Mouse (Mus musculus) heart, adult 18-20 months (tissue): Measurements from ENCODE around the gene Card19. TPM values are rescaled to one million over a fixed set of nuclear protein-coding genes. Genes with fewer than 3 reads are reported as not detected.

Experiments used
- DNase-seq, 2 experiments: peaks; one replicate each; pipeline ENCODE4 v3.0.0; 2021 to 2022; ENCODE audit warnings: mixed read lengths in 1 of 2
- total RNA-seq, 2 experiments: library from RNA; stranded (reverse); gene quantifications; 2 replicates each; pipeline ENCODE4 v1.2.3; 2021

The Card19 gene
- total RNA-seq, 2 experiments from 2014 or later, result 145 to 150 TPM

DNA sequence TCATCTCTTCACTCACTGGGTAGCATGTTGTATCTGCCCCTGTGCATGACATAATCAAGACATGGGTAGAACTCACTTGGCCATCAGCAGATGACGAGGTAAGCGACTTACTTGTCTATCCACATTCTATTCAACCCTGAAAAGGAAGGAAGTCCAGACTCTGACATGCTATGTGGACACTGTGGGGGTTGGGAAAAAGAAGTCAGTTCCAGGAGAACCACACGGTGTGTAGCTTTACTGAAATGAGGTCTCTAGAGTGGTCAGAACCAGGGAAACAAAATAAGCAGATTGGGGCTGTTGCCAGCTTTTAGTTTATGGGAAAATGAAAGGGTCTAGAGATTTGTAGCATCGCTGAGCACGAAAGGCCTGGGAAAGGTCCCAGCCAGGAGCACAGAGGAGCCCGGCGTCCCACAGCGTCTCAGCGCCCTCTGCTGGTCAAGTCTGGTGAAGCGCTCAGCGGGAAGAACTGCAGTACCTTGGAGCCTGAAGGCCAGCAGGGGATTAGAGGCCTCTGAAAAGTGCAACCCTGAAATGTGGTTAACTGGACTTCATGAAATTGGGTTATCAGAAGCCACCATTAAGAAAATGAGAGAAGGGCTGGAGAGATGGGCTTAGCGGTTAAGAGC, 42.8 kb downstream of the Card19 start:
- peak; percentile 89 to 96 for DNase-seq

DNA sequence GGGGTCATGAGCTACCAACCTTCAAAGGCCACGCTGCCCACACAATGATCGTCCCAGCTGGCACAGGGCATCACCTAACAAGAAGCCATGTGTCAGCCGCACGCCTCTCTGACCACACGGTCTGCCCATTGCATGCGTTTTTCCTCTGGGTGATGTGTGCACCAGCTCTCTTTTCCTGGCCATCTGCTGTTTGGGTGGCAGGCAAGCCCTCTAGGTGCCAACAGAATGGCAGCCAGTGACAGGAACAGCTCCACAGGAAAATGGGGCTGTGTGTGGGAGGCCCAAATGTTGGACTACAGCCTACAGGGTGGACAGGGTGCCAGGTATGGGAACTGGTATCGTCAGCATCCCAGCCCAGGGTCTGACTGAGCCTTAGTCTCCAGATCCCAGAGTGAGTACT, 43.5 kb downstream of the Card19 start:
- DNase-seq, result no peak

DNA sequence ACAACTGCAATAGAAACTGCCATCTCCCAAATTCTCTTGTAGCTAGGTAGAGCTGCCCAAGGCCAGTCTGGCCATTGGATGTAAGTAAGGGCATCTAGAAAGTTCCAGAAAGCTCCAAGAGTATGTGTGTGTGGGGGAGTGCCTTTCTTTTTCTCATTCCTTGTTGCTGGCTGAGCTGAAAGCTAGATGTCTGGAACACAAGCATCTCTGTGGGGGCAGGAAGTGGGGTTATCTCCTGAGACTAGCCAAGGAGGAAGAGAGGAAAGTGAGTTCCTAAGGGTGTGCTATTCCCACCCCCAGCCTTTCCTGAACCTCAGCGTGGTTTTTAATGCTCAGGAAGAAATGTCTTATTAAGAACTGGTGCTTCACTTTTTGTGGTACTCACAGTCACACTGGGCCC, 44.1 kb downstream of the Card19 start:
- DNase-seq, result no peak

DNA sequence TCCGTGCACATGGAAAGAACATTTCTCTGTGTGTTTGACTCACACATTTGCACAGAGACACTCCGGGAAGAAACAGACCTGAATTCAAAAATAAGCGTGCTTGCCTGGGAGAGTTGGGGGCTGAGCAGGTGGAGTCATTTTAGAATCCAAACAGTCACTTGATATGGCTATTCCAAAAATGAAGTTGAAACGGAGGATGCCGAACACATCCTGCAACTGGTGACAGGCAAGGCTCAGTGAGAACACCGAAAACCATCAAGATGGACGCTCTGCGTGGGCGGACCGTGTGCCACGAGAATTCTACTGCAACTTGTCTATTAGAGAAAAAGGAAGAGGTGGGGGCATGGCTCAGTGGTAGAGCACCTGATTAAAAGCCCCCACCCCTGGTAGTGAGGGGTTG, 45.2 kb downstream of the Card19 start:
- DNase-seq, result no peak

DNA sequence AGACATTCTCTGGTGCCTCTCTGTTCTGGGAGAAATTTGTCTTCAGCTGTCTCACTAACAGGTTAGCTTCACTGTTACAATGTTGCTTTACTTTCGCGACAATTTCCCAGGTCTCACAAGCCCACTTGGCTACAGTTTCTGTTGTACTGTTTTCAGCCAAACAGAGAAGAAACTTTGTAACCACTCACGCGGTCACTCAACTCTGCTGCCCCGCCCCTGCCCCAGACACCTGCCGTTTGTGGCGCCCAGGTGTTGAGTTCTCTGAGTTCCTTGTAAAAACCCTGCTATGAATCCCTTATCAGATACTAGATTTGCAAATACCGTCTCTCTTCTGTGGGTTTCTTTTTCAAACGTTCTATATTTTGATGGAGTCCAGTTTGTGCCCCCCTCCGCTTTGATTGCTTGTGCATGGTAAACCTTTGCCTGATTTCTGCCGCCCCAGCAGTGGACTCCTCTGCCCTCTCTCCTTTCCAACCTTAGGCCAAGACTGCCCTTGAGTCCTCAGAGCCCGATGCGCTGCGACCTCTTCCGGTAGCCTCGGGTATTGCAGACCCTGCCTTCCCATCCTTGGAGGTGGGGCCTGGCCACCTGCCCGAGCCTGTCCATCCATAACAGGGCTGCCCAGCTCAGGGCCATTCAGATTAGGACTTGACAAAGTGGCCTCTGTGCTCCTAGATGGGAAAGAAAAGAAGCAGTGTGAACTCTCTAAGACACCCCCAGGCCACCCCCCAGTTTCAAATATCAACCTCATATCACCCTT, 46.2 kb downstream of the Card19 start:
- DNase-seq, result peak; percentile 85 to 94

DNA sequence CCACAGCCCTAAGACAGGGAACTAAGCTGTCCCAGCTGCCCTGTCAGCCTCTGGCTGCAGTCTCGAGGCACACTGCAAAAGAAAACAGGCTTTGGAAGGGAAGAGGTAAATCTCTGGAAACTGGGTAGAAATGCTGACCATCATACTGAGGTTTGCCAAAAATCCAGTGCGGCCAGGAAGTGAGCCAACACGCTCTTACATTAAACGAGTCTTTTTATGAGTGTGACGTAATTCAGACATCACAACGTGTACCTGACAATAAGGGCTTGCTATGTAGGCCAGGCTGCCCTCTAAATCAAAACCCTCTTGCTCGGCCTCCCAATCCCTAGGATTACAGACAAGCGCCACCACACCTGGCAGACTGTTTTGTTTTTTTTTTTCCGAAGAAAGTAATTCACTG, 48.8 kb downstream of the Card19 start:
- no peak for DNase-seq

DNA sequence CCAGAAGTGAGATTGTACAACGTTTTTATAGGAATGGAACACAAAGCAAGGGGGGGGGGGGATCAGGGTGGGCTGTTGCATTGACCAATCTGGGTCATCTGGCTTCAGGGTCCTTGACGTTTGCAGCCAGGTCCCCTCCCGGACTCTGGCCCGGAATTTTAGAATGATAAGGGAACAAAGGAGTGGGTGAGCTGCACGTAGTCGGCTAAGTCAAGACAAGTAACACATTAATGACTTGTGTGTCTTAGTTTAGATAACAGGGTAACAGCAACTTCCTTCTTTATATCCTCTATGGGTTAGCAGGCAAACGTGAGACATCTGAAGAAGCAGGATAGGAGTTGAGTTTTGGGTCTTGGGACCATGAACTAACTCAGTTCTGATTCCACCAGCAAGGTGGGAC, 52.2 kb downstream of the Card19 start:
- DNase-seq, result no peak

DNA sequence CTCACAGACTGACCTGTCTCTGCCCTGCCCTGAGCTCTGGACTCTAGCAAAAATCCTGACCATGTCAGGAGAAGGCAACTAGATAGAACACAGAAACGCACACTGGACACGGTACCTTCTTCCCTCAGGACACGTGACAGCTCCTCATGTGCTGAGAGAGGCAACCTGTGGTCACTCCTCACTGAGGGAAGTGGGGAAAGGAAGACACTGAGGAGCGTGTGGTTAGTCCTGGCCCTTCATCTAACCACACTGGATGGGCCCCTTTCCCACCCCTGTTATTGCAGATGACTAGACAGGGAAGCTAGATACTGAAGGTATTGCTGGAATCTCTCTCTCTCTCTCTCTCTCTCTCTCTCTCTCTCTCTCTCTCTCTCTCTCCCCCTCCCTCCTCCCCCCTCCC, 53.1 kb downstream of the Card19 start:
- no peak for DNase-seq

DNA sequence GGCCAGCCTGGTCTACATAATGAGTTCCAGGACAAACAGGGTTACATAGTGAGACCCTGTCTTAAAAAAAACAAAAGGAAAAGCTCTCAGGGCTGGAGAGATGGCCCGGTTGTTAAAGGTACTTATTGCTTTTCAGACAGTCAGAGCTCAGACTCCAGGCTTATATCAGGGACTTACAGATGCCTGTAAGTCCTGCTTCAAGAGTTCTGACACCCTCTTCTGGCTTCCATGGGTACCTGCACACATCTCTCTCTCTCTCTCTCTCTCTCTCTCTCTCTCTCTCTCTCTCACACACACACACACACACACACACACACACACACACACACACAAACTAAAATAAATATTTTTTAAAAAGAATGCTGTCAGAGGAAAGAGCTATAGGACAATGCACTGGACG, 54.6 kb downstream of the Card19 start:
- DNase-seq, result no peak

DNA sequence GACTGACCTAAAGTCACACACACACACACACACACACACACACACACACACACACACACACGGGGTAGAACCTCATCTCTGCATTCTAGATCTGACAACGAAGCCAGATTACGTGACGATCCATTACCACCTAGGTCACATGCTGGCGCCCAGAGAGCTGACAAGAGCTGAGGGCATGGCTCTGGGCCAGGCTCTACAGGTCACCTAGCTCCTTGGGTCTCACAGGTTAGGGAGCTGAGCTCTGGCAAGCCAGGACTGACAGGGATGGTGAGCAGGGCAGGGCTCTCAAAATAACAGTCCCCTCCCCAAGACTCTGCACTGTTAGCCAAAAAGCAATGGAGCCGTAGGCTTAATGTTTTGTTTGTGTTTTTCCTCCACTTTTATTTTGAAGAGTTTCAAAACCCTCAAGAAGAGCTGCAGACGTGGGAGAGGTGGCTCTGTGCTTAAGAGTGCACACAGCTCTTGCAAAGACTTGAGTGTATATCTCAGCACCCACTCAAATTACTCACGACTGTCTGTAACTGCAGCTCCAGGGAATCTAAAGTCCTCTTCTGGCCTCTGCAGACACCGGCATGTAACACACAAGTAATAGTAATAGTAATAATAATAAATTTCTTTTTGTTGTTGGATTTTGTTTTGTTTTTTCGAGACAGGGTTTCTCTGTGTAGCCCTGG, 57.7 kb downstream of the Card19 start:
- no peak for DNase-seq

DNA sequence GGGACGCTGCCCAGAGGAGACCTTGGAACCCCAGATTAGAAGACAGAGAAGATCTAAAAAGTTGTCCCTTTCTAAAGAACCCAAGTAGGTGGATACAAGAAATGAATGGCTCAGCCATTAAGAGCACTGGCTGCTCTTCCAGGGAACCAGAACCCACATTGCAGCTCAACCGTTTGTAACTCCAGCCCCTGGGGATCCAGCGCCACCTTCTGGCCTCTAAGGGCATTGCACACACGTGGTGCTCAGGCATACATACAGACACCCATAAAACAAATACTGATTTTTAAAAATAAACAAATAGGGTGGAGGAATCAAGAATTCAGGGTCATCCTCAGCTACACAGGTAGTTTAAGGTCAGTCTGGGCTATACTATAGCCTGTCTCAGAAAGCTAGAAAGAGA, 59.2 kb downstream of the Card19 start:
- no peak for DNase-seq

DNA sequence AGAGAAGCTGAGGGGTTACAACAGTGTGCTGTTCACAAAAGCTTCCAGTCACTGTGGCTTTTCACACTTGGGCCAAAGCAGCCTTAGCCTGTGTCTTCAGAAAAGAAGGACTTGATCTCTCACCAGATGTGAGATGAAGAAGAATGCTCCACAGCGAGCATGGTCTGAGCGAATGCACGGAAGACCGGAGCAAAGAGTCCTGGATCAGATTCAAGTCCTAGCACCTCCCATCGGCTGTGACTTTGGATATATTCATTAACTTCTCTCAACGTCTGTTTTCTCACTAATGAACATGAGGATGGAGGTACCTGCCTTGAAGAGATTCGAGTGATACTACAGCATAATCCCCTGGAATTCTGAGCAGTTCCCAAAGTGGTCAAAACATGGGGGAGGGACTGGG, 61.2 kb downstream of the Card19 start:
- DNase-seq, result no peak

DNA sequence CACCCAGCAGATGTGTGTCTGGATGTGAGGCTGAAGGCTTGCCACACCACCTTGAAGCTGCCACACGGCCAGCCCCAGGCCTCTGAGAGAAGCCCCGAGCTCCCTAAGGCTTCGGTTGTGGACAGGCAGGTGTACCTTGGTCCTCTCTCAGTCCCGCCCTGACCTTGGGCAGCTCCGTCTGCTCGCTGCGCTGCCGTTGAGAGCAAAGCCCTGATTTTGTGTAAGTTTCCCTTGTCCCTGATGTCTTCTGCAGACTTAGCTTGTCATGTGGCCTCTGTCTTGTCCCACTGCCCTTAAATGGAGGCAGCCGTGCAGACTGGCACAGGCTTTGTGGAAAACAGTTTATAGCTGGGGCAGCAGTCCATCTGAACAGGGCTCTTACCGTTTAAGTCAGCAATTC, 61.8 kb downstream of the Card19 start:
- DNase-seq, result no peak

Other genes starting within 250 kb of the Card19 start
- gene Fam120a, start 248.0 kb downstream of the Card19 start, total RNA-seq, result 100 to 1,000 TPM; 102 to 104 TPM
- gene Wnk2, start 68.0 kb downstream of the Card19 start, total RNA-seq, result 10 to 100 TPM; 70.1 to 70.9 TPM
- gene Ninj1, start 28.6 kb downstream of the Card19 start, total RNA-seq, result 100 to 1,000 TPM; 122 to 123 TPM
- 1 to 10 TPM in 1 of 2 experiments, under 1 TPM in 1; 0.55 to 1.3 TPM for gene Susd3, start 32.7 kb upstream of the Card19 start, total RNA-seq
- 1 to 10 TPM; 1.2 to 2.4 TPM for gene Fgd3, start 104.3 kb upstream of the Card19 start, total RNA-seq
- gene Bicd2, start 125.5 kb upstream of the Card19 start, total RNA-seq, result 10 to 100 TPM; 67.3 to 73.9 TPM
- gene Ippk, start 205.2 kb upstream of the Card19 start, total RNA-seq, result 1 to 10 TPM; 7.0 to 7.4 TPM